Mouse (Mus musculus) thymus, adult 2 months (tissue): ENCODE measurements around the gene Dnaja2. TPM values are rescaled to one million over a fixed set of nuclear protein-coding genes. Genes with fewer than 3 reads are reported as not detected.

ENCODE experiments used
- DNase-seq: peaks from one replicate; pipeline ENCODE4 v3.0.0; 2021
- H3K27ac ChIP-seq: fragments of 200-500 bp; 2 replicates; pipeline ENCODE4 v1.5.1; 2012; ENCODE audit warnings: low read length, control low read depth; ENCODE audit not compliant: control insufficient read depth, insufficient read depth
- H3K27me3 ChIP-seq: fragments of 200-500 bp; 2 replicates; pipeline ENCODE4 v1.6.1; 2012; ENCODE audit warnings: mild to moderate bottlenecking, low read length, moderate library complexity, mixed read lengths; ENCODE audit not compliant: control insufficient read depth, insufficient read depth
- H3K36me3 ChIP-seq: fragments of 200-500 bp; 2 replicates; pipeline ENCODE4 v1.6.1; 2012; ENCODE audit warnings: mild to moderate bottlenecking, low read length, moderate library complexity; ENCODE audit not compliant: control insufficient read depth, insufficient read depth
- H3K4me1 ChIP-seq: fragments of 200-500 bp; replicated peaks from 2 replicates; pipeline ENCODE4 v1.6.1; 2012; ENCODE audit warnings: low read length; ENCODE audit not compliant: control insufficient read depth, insufficient read depth
- H3K4me3 ChIP-seq: fragments of 200-500 bp; 2 replicates; pipeline ENCODE4 v1.5.1; 2012; ENCODE audit warnings: mild to moderate bottlenecking, low read length, control low read depth, moderate library complexity; ENCODE audit not compliant: control insufficient read depth, insufficient read depth
- CTCF ChIP-seq: fragments of 200-500 bp; IDR thresholded peaks from 2 replicates; pipeline ENCODE4 v1.5.1; 2012; ENCODE audit warnings: mild to moderate bottlenecking, control low read depth, low read length, moderate library complexity, borderline replicate concordance; ENCODE audit not compliant: control insufficient read depth, poor library complexity, insufficient read depth; ENCODE audit errors: extremely low read depth
- POLR2A ChIP-seq: fragments of 200-500 bp; IDR thresholded peaks from 2 replicates; pipeline ENCODE4 v1.6.1; 2012; ENCODE audit warnings: mild to moderate bottlenecking, low read length, control low read depth, moderate library complexity; ENCODE audit not compliant: control insufficient read depth, poor library complexity, insufficient read depth; ENCODE audit errors: extremely low read depth
- WGBS: fragments of 180-500 bp; shearing (Covaris S2); methylation state at CpG from one replicate; pipeline ENCODE4 v1.1.7; 2018; 5-methylcytosine and 5-hydroxymethylcytosine counted together
- polyA plus RNA-seq: library from polyadenylated mRNA; depleted of rRNA; stranded (reverse); fragments of >200 nt; gene quantifications from 2 replicates; pipeline ENCODE4 v1.2.3, GENCODE M21; 2012

The Dnaja2 gene
- polyA plus RNA-seq, 1 experiment = 10.1 TPM

- Histone ChIP-seq H3K4me3 (no peak overlapping the region), H3K4me1 (peaks cover 2% of the 10 kb centered on the region; the same call in 1 of the 2 replicates), H3K27ac (no peak overlapping the region), H3K27me3 (no peaks in the 10 kb centered on the region), H3K36me3 (peaks cover 13% of the 10 kb centered on the region)
- no peak for DNase-seq
- WGBS = 51% methylated on average over 2 of the region's 2 CpGs
- TF ChIP-seq POLR2A (no peak), CTCF (no peak)
Measured at GRCm38 (mm10) chr8:85556986-85557600, 1.9 kb upstream of the Dnaja2 start.

GRCm38 (mm10) chr8:85554391-85555180, 558 bp downstream of the Dnaja2 start:
- Histone ChIP-seq H3K4me1 (peaks cover 2% of the 10 kb centered on the region; the same call in 1 of the 2 replicates), H3K27ac (peak overlapping the region; percentile 82), H3K4me3 (peak overlapping the region; percentile 90), H3K36me3 (peaks cover 33% of the 10 kb centered on the region), H3K27me3 (no peaks in the 10 kb centered on the region)
- no peak for DNase-seq
- under 1% methylated on average over 66 of the region's 66 CpGs for WGBS
- TF ChIP-seq POLR2A = no peak
- TF ChIP-seq CTCF = no peak

- 98% methylated on average over 1 of the region's 1 CpGs for WGBS
- no peak overlapping the region for H3K27ac ChIP-seq
- no peak for DNase-seq
- TF ChIP-seq CTCF (no peak), POLR2A (no peak)
- no peaks in the 10 kb centered on the region for H3K27me3 ChIP-seq
- peaks cover 56% of the 10 kb centered on the region for H3K36me3 ChIP-seq
- H3K4me3 ChIP-seq = no peak overlapping the region
- peaks cover 2% of the 10 kb centered on the region; the same call in 1 of the 2 replicates for H3K4me1 ChIP-seq
Measured at GRCm38 (mm10) chr8:85551934-85552333, 3.2 kb downstream of the Dnaja2 start.

GRCm38 (mm10) chr8:85536332-85536731, 18.8 kb downstream of the Dnaja2 start:
- H3K27ac ChIP-seq = no peak overlapping the region
- DNase-seq = no peak
- WGBS = over 99% methylated on average over 2 of the region's 2 CpGs
- TF ChIP-seq CTCF = no peak
- no peak for TF ChIP-seq POLR2A
- no peaks in the 10 kb centered on the region for H3K27me3 ChIP-seq
- no peaks in the 10 kb centered on the region for H3K4me1 ChIP-seq
- peaks cover 54% of the 10 kb centered on the region for H3K36me3 ChIP-seq
- no peak overlapping the region for H3K4me3 ChIP-seq

GRCm38 (mm10) chr8:85534163-85534562, 21.0 kb downstream of the Dnaja2 start:
- TF ChIP-seq POLR2A = no peak
- TF ChIP-seq CTCF = no peak
- Histone ChIP-seq H3K4me3 (no peak overlapping the region), H3K27ac (no peak overlapping the region), H3K4me1 (no peaks in the 10 kb centered on the region), H3K36me3 (peaks cover 32% of the 10 kb centered on the region), H3K27me3 (no peaks in the 10 kb centered on the region)
- no peak for DNase-seq
- WGBS = 100% methylated on average over 1 of the region's 1 CpGs

GRCm38 (mm10) chr8:85533434-85533833, 21.7 kb downstream of the Dnaja2 start:
- TF ChIP-seq CTCF (no peak), POLR2A (no peak)
- Histone ChIP-seq H3K4me3 (no peak overlapping the region), H3K36me3 (peaks cover 25% of the 10 kb centered on the region), H3K27me3 (no peaks in the 10 kb centered on the region), H3K4me1 (no peaks in the 10 kb centered on the region), H3K27ac (no peak overlapping the region)
- WGBS = 91% methylated on average over 2 of the region's 2 CpGs
- no peak for DNase-seq
